Mouse (Mus musculus): ENCODE results near the gene Sorcs3. TPM values are rescaled to one million over a fixed set of nuclear protein-coding genes. Genes with fewer than 3 reads are reported as not detected.

Sorcs3 gene
- total and polyA plus RNA-seq, 3 experiments: not detected

DNA sequence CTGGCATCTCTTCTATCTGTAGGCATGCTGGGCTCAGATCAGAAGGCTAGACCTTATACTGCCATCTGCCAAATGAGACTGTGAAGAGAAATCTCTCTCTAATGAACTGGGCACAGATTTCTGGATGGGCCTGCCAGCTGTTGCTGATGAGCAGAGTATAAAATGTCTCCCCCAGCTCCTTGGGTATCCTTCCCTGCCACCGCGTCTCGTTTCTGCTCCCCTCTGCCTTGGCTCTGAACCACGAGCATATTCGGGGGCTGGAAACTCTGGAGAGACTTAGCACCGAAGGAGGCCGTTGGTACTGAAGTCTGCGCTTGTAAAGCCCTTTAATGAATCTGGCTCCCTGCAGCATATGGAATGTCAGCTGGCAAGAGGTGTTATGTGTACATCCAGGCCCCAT is 74.4 kb downstream of the Sorcs3 start:
- no peaks in the 10 kb centered on the region for H3K27me3 ChIP-seq (ENCODE audit: control insufficient read depth in 1 of 2, insufficient read depth in 2 of 2, low read length in 2 of 2)
- H3K9ac ChIP-seq (ENCODE audit: control insufficient read depth, low read depth, low read length, poor library complexity, severe bottlenecking): no peak overlapping the region
- H3K9me3 ChIP-seq (replicated peaks; ENCODE audit: insufficient read depth, low read length): no peaks in the 10 kb centered on the region
- H3K4me1 ChIP-seq (ENCODE audit: control insufficient read depth in 1 of 2, insufficient read depth in 2 of 2, low read length in 2 of 2): no peaks in the 10 kb centered on the region
- no peaks in the 10 kb centered on the region for H3K36me3 ChIP-seq (ENCODE audit: control insufficient read depth in 1 of 2, insufficient read depth in 2 of 2, low read length in 2 of 2)
- H3K79me2 ChIP-seq (ENCODE audit: control insufficient read depth, insufficient read depth, low read length, poor library complexity): no peaks in the 10 kb centered on the region
- DNase-seq (ENCODE audit: low read depth, low spot score): no peak
- H3K27ac ChIP-seq (ENCODE audit: control insufficient read depth, low read depth, low read length): no peak overlapping the region
- no peak overlapping the region for H3K4me3 ChIP-seq (ENCODE audit: control insufficient read depth in 1 of 2, insufficient read depth in 1 of 2, low read depth in 2 of 2, low read length in 2 of 2)
- TF ChIP-seq ZC3H11A (IDR thresholded peaks at IDR 0.05; ENCODE audit: low read depth, low read length) (no peak), ZKSCAN1 (IDR thresholded peaks at IDR 0.05; ENCODE audit: low read depth, low read length) (no peak), POLR2AphosphoS5 (IDR thresholded peaks at IDR 0.05; ENCODE audit: borderline replicate concordance, low read depth, low read length) (no peak), MEF2A (IDR thresholded peaks at IDR 0.05; ENCODE audit: extremely low read depth, insufficient replicate concordance, low read depth, low read length, poor library complexity, severe bottlenecking) (no peak), NRF1 (IDR thresholded peaks at IDR 0.05; ENCODE audit: insufficient read depth, low read depth, low read length, poor library complexity, severe bottlenecking) (no peak), GATA1 (IDR thresholded peaks at IDR 0.05; ENCODE audit: low read depth, low read length) (no peak), RAD21 (IDR thresholded peaks at IDR 0.05; ENCODE audit: low read depth, low read length) (no peak), MAFK (IDR thresholded peaks at IDR 0.05; ENCODE audit: borderline replicate concordance, low read depth, low read length) (no peak), MYC (IDR thresholded peaks at IDR 0.05; ENCODE audit: low read depth, low read length) (no peak), USF1 (IDR thresholded peaks at IDR 0.05; ENCODE audit: low read depth, low read length) (no peak), MXI1 (IDR thresholded peaks at IDR 0.05; ENCODE audit: low read depth, low read length) (no peak), CTCF (IDR thresholded peaks at IDR 0.05 in 2 of 3, conservative IDR thresholded peaks at IDR 0.05 in 1 of 3; ENCODE audit: control insufficient read depth in 1 of 3, insufficient read depth in 1 of 3, low read depth in 2 of 3, low read length in 3 of 3, poor library complexity in 1 of 3, severe bottlenecking in 1 of 3) (no peak), USF2 (IDR thresholded peaks at IDR 0.05; ENCODE audit: borderline replicate concordance in 1 of 2, insufficient read depth in 1 of 2, low read depth in 1 of 2, low read length in 2 of 2) (no peak), TAL1 (IDR thresholded peaks at IDR 0.05; ENCODE audit: low read length) (no peak), BHLHE40 (IDR thresholded peaks at IDR 0.05; ENCODE audit: borderline replicate concordance, low read depth, low read length) (no peak)

DNA sequence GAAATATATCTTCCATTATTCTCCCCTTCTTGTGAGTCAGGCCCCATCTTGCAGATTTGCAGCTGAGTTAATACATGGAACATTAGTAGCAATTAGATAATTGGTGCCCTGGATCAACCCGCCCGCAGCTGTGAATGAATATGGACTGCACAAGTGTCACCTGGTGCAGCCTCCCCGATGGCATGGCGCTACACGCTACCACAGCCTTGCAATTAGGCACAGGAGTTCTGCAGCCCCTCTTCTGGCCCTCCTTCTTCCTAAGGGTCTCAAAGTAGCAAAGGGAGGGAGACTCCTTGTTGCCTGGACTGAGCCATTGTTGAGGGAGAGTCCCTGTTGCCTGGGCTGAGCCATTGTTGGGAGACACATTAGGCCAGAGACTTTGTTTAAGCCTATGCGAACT is 76.4 kb downstream of the Sorcs3 start:
- H3K9me3 ChIP-seq (replicated peaks; ENCODE audit: insufficient read depth, low read length): no peaks in the 10 kb centered on the region

More for the DNA sequence above, 76.4 kb downstream of the Sorcs3 start:
- H3K9ac ChIP-seq (ENCODE audit: control insufficient read depth, low read depth, low read length, poor library complexity, severe bottlenecking): no peak overlapping the region
- H3K27ac ChIP-seq (ENCODE audit: control insufficient read depth, low read depth, low read length): no peak overlapping the region
- H3K4me1 ChIP-seq (ENCODE audit: control insufficient read depth in 1 of 2, insufficient read depth in 2 of 2, low read length in 2 of 2): no peaks in the 10 kb centered on the region
- no peaks in the 10 kb centered on the region for H3K79me2 ChIP-seq (ENCODE audit: control insufficient read depth, insufficient read depth, low read length, poor library complexity)
- H3K27me3 ChIP-seq (ENCODE audit: control insufficient read depth in 1 of 2, insufficient read depth in 2 of 2, low read length in 2 of 2): no peaks in the 10 kb centered on the region
- no peaks in the 10 kb centered on the region for H3K36me3 ChIP-seq (ENCODE audit: control insufficient read depth in 1 of 2, insufficient read depth in 2 of 2, low read length in 2 of 2)
- DNase-seq (ENCODE audit: low read depth, low spot score): no peak
- no peak overlapping the region for H3K4me3 ChIP-seq (ENCODE audit: control insufficient read depth in 1 of 2, insufficient read depth in 1 of 2, low read depth in 2 of 2, low read length in 2 of 2)
- TF ChIP-seq USF2 (IDR thresholded peaks at IDR 0.05; ENCODE audit: borderline replicate concordance in 1 of 2, insufficient read depth in 1 of 2, low read depth in 1 of 2, low read length in 2 of 2) (no peak), GATA1 (IDR thresholded peaks at IDR 0.05; ENCODE audit: low read depth, low read length) (no peak), MXI1 (IDR thresholded peaks at IDR 0.05; ENCODE audit: low read depth, low read length) (no peak), BHLHE40 (IDR thresholded peaks at IDR 0.05; ENCODE audit: borderline replicate concordance, low read depth, low read length) (no peak), ELF1 (IDR thresholded peaks at IDR 0.05; ENCODE audit: low read depth, low read length) (no peak), MAX (IDR thresholded peaks at IDR 0.05; ENCODE audit: low read length) (no peak), POLR2A (IDR thresholded peaks at IDR 0.05; ENCODE audit: control insufficient read depth in 1 of 2, insufficient read depth in 1 of 2, low read depth in 1 of 2, low read length in 2 of 2, poor library complexity in 1 of 2) (no peak)
